Mouse (Mus musculus): ENCODE data around the gene Tas2r140.

Tas2r140 gene

DNA sequence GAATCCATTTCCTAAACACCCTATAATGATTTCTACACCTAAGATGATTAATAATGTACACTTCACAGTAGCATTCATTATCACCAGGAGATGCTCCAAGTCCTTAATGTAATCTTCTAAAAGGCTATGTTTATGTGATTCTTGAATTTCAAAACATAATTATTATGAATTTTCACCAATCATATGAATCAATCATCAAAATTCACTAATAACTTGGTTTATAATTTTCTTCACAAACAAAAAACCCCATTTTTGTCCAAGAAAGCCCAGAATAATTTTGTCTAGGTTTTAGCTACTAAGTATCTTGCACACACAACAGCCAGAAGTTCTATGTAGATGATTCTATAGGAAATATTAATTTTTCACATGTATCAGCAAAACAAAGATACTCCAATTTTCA, at the start of gene Tas2r140:
Gene Tas2r140 (minus strand): TSS at position 101 of the 400 bp plus-strand sequence.
- DNase-seq (ENCODE audit: low read depth in 1 of 2, low spot score in 2 of 2), result no peak

DNA sequence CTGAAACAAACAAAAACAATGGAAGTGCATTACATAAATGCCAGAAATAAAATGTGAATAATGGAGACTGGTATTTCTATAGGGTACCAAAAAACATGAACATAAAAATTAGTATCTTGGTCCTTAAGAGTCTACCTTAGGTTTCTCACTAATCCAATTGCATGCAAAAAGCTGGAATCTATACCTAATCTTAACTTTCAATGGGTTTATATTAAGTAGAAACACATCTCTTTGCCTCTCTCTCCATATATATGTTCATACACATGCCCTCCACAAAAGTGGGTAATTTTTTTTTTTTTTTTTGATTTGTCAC, 48.9 kb upstream of the Tas2r140 start, which contains the start of gene Smim10l1:
Gene Smim10l1 (plus strand): TSS at position 301 of the 313 bp plus-strand sequence.
- DNase-seq (ENCODE audit: low read depth in 1 of 2, low spot score in 2 of 2), result no peak

DNA sequence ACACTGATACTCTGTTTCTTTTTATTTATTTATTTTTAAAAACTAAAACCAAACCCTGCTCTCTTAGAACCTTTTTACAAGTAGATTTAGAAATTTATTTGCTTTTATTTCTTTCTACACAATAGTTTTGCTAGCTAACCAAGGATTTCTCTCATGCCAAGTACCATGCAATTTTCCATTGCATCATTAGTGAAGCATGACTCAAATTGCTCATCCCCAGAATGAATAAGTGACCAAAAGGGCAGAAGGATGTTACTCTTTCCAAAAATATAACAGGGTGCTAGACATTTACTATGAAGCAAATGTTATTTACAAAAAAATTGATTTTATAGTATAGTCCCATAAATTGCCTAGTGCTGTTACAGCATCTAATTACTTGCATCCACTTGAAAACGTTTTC, 46.8 kb upstream of the Tas2r140 start:
- no peak for DNase-seq (ENCODE audit: low read depth in 1 of 2, low spot score in 2 of 2)

DNA sequence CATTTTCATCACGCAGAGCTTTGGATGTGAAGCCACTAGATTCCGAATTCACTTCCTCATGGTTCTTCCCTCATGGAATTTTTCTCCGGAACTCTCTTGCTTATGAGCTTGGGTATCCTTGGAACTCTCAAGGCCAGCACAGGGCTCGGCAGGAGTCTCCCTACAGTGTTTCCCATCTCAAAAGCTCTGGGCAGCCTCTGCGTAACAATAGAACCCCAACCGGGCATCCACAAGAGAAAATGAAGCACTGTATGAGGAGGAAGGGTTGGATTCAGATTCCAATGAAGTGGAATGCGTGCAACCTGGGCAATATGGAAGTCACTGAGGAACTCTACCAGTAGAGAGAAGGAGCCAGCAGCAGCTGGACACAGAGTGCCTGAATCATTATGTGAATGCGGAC, 36.6 kb upstream of the Tas2r140 start:
- no peak for DNase-seq (ENCODE audit: low read depth in 1 of 2, low spot score in 2 of 2)

DNA sequence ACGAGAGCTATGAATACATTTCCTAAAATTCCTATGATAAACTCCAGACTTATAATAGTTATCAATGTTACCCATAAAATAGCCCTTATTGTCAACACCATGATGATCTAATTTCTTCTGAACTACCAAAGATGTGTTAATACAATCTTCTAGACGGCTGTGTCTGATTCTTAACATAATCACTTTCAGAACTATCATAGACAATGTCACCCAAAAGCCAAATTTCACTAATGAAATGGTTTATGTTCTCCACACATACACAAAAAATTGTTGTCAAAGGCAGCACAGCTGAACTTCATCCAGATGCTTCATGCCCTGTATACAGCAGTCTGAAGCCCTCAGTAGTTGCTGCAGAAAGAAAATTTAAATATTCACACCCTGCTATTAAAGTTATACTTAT, 18.6 kb downstream of the Tas2r140 start, which contains the start of gene Tas2r103:
Gene Tas2r103 (minus strand): TSS at position 101 of the 400 bp plus-strand sequence.
- no peak for DNase-seq (ENCODE audit: low read depth in 1 of 2, low spot score in 2 of 2)
